Comparison of ENCODE assay signal across 10 mouse cellular contexts in genomic region chr4:48779202-48779905, GRCm38 (mm10).
DNase-seq lines count a peak whose midpoint lies in the region; ATAC-seq and TF ChIP-seq lines count a peak whose summit lies in the region.
"Had no signal": no experiment of that assay in that cellular context is flagged by ENCODE, and none has a peak within 500 bp of the region (broad histone marks: within the 10 kb centered on the region; RNA-seq: fewer than 3 reads in every experiment).

No protein-coding gene starts in this region.

- no peak overlapping the region for H3K4me3 ChIP-seq in midbrain, embryonic 10.5 days
- H3K4me3 ChIP-seq in midbrain, embryonic 16.5 days (ENCODE audit: low read depth, low read length) = no peak overlapping the region
- no peak overlapping the region for H3K4me3 ChIP-seq in forebrain, embryonic 12.5 days (replicated peaks)
- no peak overlapping the region for H3K4me3 ChIP-seq in hindbrain, postnatal 0 days (ENCODE audit: low read length)
- H3K4me3 ChIP-seq in limb, embryonic 10.5 days = no peak overlapping the region
- H3K4me3 ChIP-seq: embryonic facial prominence, embryonic 12.5 days; megakaryocyte, embryonic 14.5 days had no signal

- no peaks in the 10 kb centered on the region for H3K9me3 ChIP-seq in midbrain, embryonic 10.5 days (replicated peaks)
- no peaks in the 10 kb centered on the region for H3K9me3 ChIP-seq in midbrain, embryonic 16.5 days (replicated peaks; ENCODE audit: control insufficient read depth, low read length, poor library complexity, severe bottlenecking)
- H3K9me3 ChIP-seq in forebrain, embryonic 12.5 days = no peaks in the 10 kb centered on the region
- no peaks in the 10 kb centered on the region for H3K9me3 ChIP-seq in hindbrain, postnatal 0 days (ENCODE audit: low read length)
- no peaks in the 10 kb centered on the region for H3K9me3 ChIP-seq in limb, embryonic 10.5 days (replicated peaks)
- H3K9me3 ChIP-seq: embryonic facial prominence, embryonic 12.5 days; megakaryocyte, embryonic 14.5 days had no signal

- WGBS in midbrain, embryonic 10.5 days = 67% methylated on average over 12 of the region's 12 CpGs
- WGBS in midbrain, embryonic 16.5 days = 53% methylated on average over 12 of the region's 12 CpGs
- WGBS in forebrain, embryonic 12.5 days = 25% methylated on average over 12 of the region's 12 CpGs
- WGBS in hindbrain, postnatal 0 days = 48% methylated on average over 12 of the region's 12 CpGs
- 68% methylated on average over 12 of the region's 12 CpGs for WGBS in limb, embryonic 10.5 days

- no peak overlapping the region for H3K4me2 ChIP-seq in midbrain, embryonic 16.5 days (ENCODE audit: low read length)
- H3K4me2 ChIP-seq in forebrain, embryonic 12.5 days = peak overlapping the region; percentile 4; the same call in 1 of the 2 replicates
- no peak overlapping the region for H3K4me2 ChIP-seq in hindbrain, postnatal 0 days (ENCODE audit: low read depth, low read length)
- H3K4me2 ChIP-seq: embryonic facial prominence, embryonic 12.5 days had no signal

- no peak overlapping the region for H3K27ac ChIP-seq in midbrain, embryonic 10.5 days (replicated peaks)
- H3K27ac ChIP-seq in midbrain, embryonic 16.5 days (ENCODE audit: low read length) = no peak overlapping the region
- H3K27ac ChIP-seq in forebrain, embryonic 12.5 days = no peak overlapping the region
- no peak overlapping the region for H3K27ac ChIP-seq in hindbrain, postnatal 0 days
- H3K27ac ChIP-seq in limb, embryonic 10.5 days = no peak overlapping the region
- H3K27ac ChIP-seq: embryonic facial prominence, embryonic 12.5 days had no signal

- H3K4me1 ChIP-seq in midbrain, embryonic 10.5 days = peaks cover 3% of the 10 kb centered on the region; the same call in 1 of the 2 replicates
- H3K4me1 ChIP-seq in midbrain, embryonic 16.5 days (ENCODE audit: control insufficient read depth, insufficient read depth, low read length) = peaks cover 3% of the 10 kb centered on the region; the same call in 1 of the 2 replicates
- peaks cover 5% of the 10 kb centered on the region for H3K4me1 ChIP-seq in forebrain, embryonic 12.5 days
- no peaks in the 10 kb centered on the region for H3K4me1 ChIP-seq in hindbrain, postnatal 0 days (ENCODE audit: insufficient read depth, low read length)
- no peaks in the 10 kb centered on the region for H3K4me1 ChIP-seq in limb, embryonic 10.5 days
- H3K4me1 ChIP-seq: embryonic facial prominence, embryonic 12.5 days; megakaryocyte, embryonic 14.5 days had no signal

- no peaks in the 10 kb centered on the region for H3K27me3 ChIP-seq in midbrain, embryonic 10.5 days (ENCODE audit: low read depth, poor library complexity, severe bottlenecking)
- H3K27me3 ChIP-seq in midbrain, embryonic 16.5 days (ENCODE audit: control insufficient read depth, insufficient read depth, low read depth, low read length) = no peaks in the 10 kb centered on the region
- H3K27me3 ChIP-seq in forebrain, embryonic 12.5 days = no peaks in the 10 kb centered on the region
- no peaks in the 10 kb centered on the region for H3K27me3 ChIP-seq in hindbrain, postnatal 0 days (ENCODE audit: insufficient read depth, low read length)
- no peaks in the 10 kb centered on the region for H3K27me3 ChIP-seq in limb, embryonic 10.5 days (ENCODE audit: low read depth, poor library complexity, severe bottlenecking)
- H3K27me3 ChIP-seq: embryonic facial prominence, embryonic 12.5 days; megakaryocyte, embryonic 14.5 days had no signal

- peak; percentile 79 for DNase-seq in midbrain, embryonic 10.5 days (ENCODE audit: low spot score)
- DNase-seq in c-Kit-positive CD71-negative TER-119-negative erythroid progenitor cells, embryonic 14.5 days (ENCODE audit: low read depth) = peak; percentile 37
- peak; percentile 88 for DNase-seq in hindbrain, postnatal 0 days (ENCODE audit: low spot score)
- DNase-seq in limb, embryonic 10.5 days (ENCODE audit: low spot score) = peak; percentile 90
- DNase-seq in ovary, postnatal 36 days (ENCODE audit: low spot score) = peak; percentile 44
- peak; percentile 22 to 47 for DNase-seq in urinary bladder, postnatal 36 days (ENCODE audit: low spot score in 2 of 2)

- peak; percentile 87 for TF ChIP-seq CTCF in hindbrain, postnatal 0 days (IDR thresholded peaks at IDR 0.05; ENCODE audit: low read depth)

- no peak overlapping the region for H3K9ac ChIP-seq in midbrain, embryonic 16.5 days (ENCODE audit: low read depth, low read length)
- H3K9ac ChIP-seq in forebrain, embryonic 12.5 days = no peak overlapping the region
- no peak overlapping the region for H3K9ac ChIP-seq in hindbrain, postnatal 0 days (replicated peaks; ENCODE audit: low read length)
- H3K9ac ChIP-seq: embryonic facial prominence, embryonic 12.5 days had no signal

- ATAC-seq in midbrain, embryonic 16.5 days = no peak
- peak; percentile 90 for ATAC-seq in forebrain, embryonic 12.5 days (ENCODE audit: low FRiP score)
- peak; percentile 51 for ATAC-seq in hindbrain, postnatal 0 days

- no peaks in the 10 kb centered on the region for H3K36me3 ChIP-seq in midbrain, embryonic 10.5 days
- no peaks in the 10 kb centered on the region for H3K36me3 ChIP-seq in midbrain, embryonic 16.5 days (ENCODE audit: control insufficient read depth, insufficient read depth, low read length)
- no peaks in the 10 kb centered on the region for H3K36me3 ChIP-seq in forebrain, embryonic 12.5 days (replicated peaks)
- H3K36me3 ChIP-seq in hindbrain, postnatal 0 days (ENCODE audit: insufficient read depth, low read length) = no peaks in the 10 kb centered on the region
- H3K36me3 ChIP-seq in limb, embryonic 10.5 days = no peaks in the 10 kb centered on the region
- H3K36me3 ChIP-seq: embryonic facial prominence, embryonic 12.5 days had no signal

Comparison
In these comparisons a context has a peak if more than half of its experiments do, and no peak if none do; other contexts are left out.
1. DNase-seq: peak in every context shown above with its lines; median percentile 90 in limb, embryonic 10.5 days; 88 in hindbrain, postnatal 0 days; 79 in midbrain, embryonic 10.5 days; 44 in ovary, postnatal 36 days; 37 in c-Kit-positive CD71-negative TER-119-negative erythroid progenitor cells, embryonic 14.5 days; 34 in urinary bladder, postnatal 36 days.